ENCODE assay signal across 18 mouse cellular contexts in genomic region chr7:60438781-60439180, GRCm38 (mm10).
"Had no signal": no experiment of that assay in that cellular context is flagged by ENCODE, and none has a peak within 500 bp of the region (broad histone marks: within the 10 kb centered on the region; RNA-seq: fewer than 3 reads in every experiment).

No protein-coding gene starts in this region.

- H3K27ac ChIP-seq: kidney, embryonic 15.5 days; left cerebral cortex, adult 2 months; liver, embryonic 13.5 days; neural tube, embryonic 12.5 days; neural tube, embryonic 15.5 days; stomach, postnatal 0 days had no signal

- H3K27me3 ChIP-seq: kidney, embryonic 15.5 days; liver, embryonic 13.5 days; neural tube, embryonic 12.5 days; neural tube, embryonic 15.5 days had no signal

- H3K36me3 ChIP-seq: kidney, embryonic 15.5 days; liver, embryonic 13.5 days; neural tube, embryonic 12.5 days; neural tube, embryonic 15.5 days had no signal

- DNase-seq: kidney, postnatal 10 days; kidney, postnatal 36 days; layer of hippocampus, postnatal 36 days; liver, embryonic 13.5 days; lung, adult 2 months; lung, postnatal 14 days; lung, postnatal 4 days; midbrain, embryonic 14.5 days; right cerebral cortex, adult 18-20 months; right cerebral cortex, postnatal 14 days; right cerebral cortex, postnatal 4 days; thymus, adult 2 months; thymus, postnatal 14 days had no signal

- H3K4me2 ChIP-seq: kidney, embryonic 15.5 days; liver, embryonic 13.5 days; neural tube, embryonic 12.5 days; neural tube, embryonic 15.5 days had no signal

- H3K9ac ChIP-seq: kidney, embryonic 15.5 days; liver, embryonic 13.5 days; neural tube, embryonic 12.5 days; neural tube, embryonic 15.5 days had no signal

- H3K4me1 ChIP-seq: kidney, embryonic 15.5 days; liver, embryonic 13.5 days; neural tube, embryonic 12.5 days; neural tube, embryonic 15.5 days had no signal

- H3K4me3 ChIP-seq: kidney, embryonic 15.5 days; left cerebral cortex, adult 2 months; liver, embryonic 13.5 days; neural tube, embryonic 12.5 days; neural tube, embryonic 15.5 days had no signal

- H3K9me3 ChIP-seq: kidney, embryonic 15.5 days; liver, embryonic 13.5 days; neural tube, embryonic 12.5 days; neural tube, embryonic 15.5 days had no signal
